Mouse (Mus musculus) liver, embryonic 12.5 days (tissue): ENCODE results near the gene Tex14. TPM values are rescaled to one million over a fixed set of nuclear protein-coding genes. Genes with fewer than 3 reads are reported as not detected.
A peak's percentile ranks its signal among the peaks of the same experiment; 100 is the strongest.

ENCODE experiments used
- ATAC-seq: fragments of 200-750 bp; cut with Nextera tagmentation; 2 replicates; pipeline ENCODE4 v1.8.0; 2017; ENCODE audit warnings: moderate number of reproducible peaks, mild to moderate bottlenecking, moderate library complexity
- H3K27ac ChIP-seq: fragments of 300-500 bp; sonication (generic); 2 replicates; pipeline ENCODE4 v1.5.1; 2016; ENCODE audit warnings: mild to moderate bottlenecking
- H3K27me3 ChIP-seq: fragments of 300-500 bp; sonication (generic); replicated peaks from 2 replicates; pipeline ENCODE4 v1.6.1; 2016; ENCODE audit warnings: mild to moderate bottlenecking, moderate library complexity
- H3K36me3 ChIP-seq: fragments of 300-500 bp; sonication (generic); 2 replicates; pipeline ENCODE4 v1.6.1; 2016; ENCODE audit warnings: mild to moderate bottlenecking, moderate library complexity
- H3K4me1 ChIP-seq: fragments of 300-500 bp; sonication (generic); 2 replicates; pipeline ENCODE4 v1.6.1; 2016
- H3K4me2 ChIP-seq: fragments of 300-500 bp; sonication (generic); 2 replicates; pipeline ENCODE4 v1.6.1; 2016; ENCODE audit warnings: mild to moderate bottlenecking, moderate library complexity
- H3K4me3 ChIP-seq: fragments of 300-500 bp; sonication (generic); 2 replicates; pipeline ENCODE4 v1.5.1; 2016; ENCODE audit warnings: mild to moderate bottlenecking, moderate library complexity
- H3K9ac ChIP-seq: fragments of 300-500 bp; sonication (generic); 2 replicates; pipeline ENCODE4 v1.6.1; 2016; ENCODE audit warnings: mild to moderate bottlenecking, moderate library complexity
- H3K9me3 ChIP-seq: fragments of 300-500 bp; sonication (generic); replicated peaks from 2 replicates; pipeline ENCODE4 v1.6.1; 2016; ENCODE audit warnings: mild to moderate bottlenecking, moderate library complexity
- WGBS: fragments of 180-500 bp; shearing (Covaris S2); methylation state at CpG from one replicate; pipeline ENCODE4 v1.1.7; 2016; ENCODE audit not compliant: insufficient replicate concordance; 5-methylcytosine and 5-hydroxymethylcytosine counted together
- polyA plus RNA-seq: library from polyadenylated mRNA; unstranded; fragments of >200 nt; fragmentation: Nextera tagmentation; extraction: Ambion mirVana; gene quantifications from 2 replicates; pipeline ENCODE4 v1.2.1, GENCODE M21; 2016

Tex14 gene
- polyA plus RNA-seq, 1 experiment from 2014 or later: not detected

GRCm38 (mm10) chr11:87592713-87593598 lies 188.1 kb downstream of the Tex14 start:
- Histone ChIP-seq H3K27ac (peak overlapping the region; percentile 88), H3K4me2 (peak overlapping the region; percentile 89), H3K9me3 (no peaks in the 10 kb centered on the region), H3K27me3 (no peaks in the 10 kb centered on the region), H3K4me1 (peaks cover 65% of the 10 kb centered on the region), H3K36me3 (peaks cover 25% of the 10 kb centered on the region), H3K4me3 (peak overlapping the region; percentile 76), H3K9ac (peak overlapping the region; percentile 79)
- no peak for ATAC-seq
- WGBS: 31% methylated on average over 13 of the region's 13 CpGs

GRCm38 (mm10) chr11:87595327-87595841 lies 190.5 kb downstream of the Tex14 start:
- Histone ChIP-seq H3K27me3 (no peaks in the 10 kb centered on the region), H3K4me1 (peaks cover 50% of the 10 kb centered on the region)
- peak; percentile 46 for ATAC-seq

GRCm38 (mm10) chr11:87595976-87596375 lies 191.1 kb downstream of the Tex14 start:
- ATAC-seq: no peak
- H3K9ac ChIP-seq: peak overlapping the region; percentile 77
- peaks cover 55% of the 10 kb centered on the region for H3K36me3 ChIP-seq
- H3K27ac ChIP-seq: peak overlapping the region; percentile 66
- H3K4me2 ChIP-seq: peak overlapping the region; percentile 97
- 49% methylated on average over 7 of the region's 7 CpGs for whole genome bisulfite sequencing
- peaks cover 46% of the 10 kb centered on the region for H3K4me1 ChIP-seq
- peak overlapping the region; percentile 64 for H3K4me3 ChIP-seq
- no peaks in the 10 kb centered on the region for H3K27me3 ChIP-seq
- H3K9me3 ChIP-seq: no peaks in the 10 kb centered on the region

More at GRCm38 (mm10) chr11:87595327-87595841, 190.5 kb downstream of the Tex14 start:
- Histone ChIP-seq H3K9ac (peak overlapping the region; percentile 77), H3K27ac (peak overlapping the region; percentile 66), H3K4me3 (peak overlapping the region; percentile 64), H3K36me3 (peaks cover 49% of the 10 kb centered on the region), H3K9me3 (no peaks in the 10 kb centered on the region), H3K4me2 (peak overlapping the region; percentile 97)
- 3% methylated on average over 36 of the region's 37 CpGs for WGBS

GRCm38 (mm10) chr11:87596492-87596891 lies 191.6 kb downstream of the Tex14 start:
- no peak overlapping the region for H3K27ac ChIP-seq
- WGBS: 72% methylated on average over 2 of the region's 2 CpGs
- peaks cover 61% of the 10 kb centered on the region for H3K36me3 ChIP-seq

GRCm38 (mm10) chr11:87597061-87597460 lies 192.2 kb downstream of the Tex14 start:
- no peak overlapping the region for H3K4me2 ChIP-seq
- no peaks in the 10 kb centered on the region for H3K9me3 ChIP-seq
- H3K27me3 ChIP-seq: no peaks in the 10 kb centered on the region
- H3K4me1 ChIP-seq: peaks cover 46% of the 10 kb centered on the region
- H3K9ac ChIP-seq: no peak overlapping the region
- H3K27ac ChIP-seq: no peak overlapping the region
- no peak overlapping the region for H3K4me3 ChIP-seq
- peaks cover 66% of the 10 kb centered on the region for H3K36me3 ChIP-seq
- no peak for ATAC-seq

More at GRCm38 (mm10) chr11:87596492-87596891, 191.6 kb downstream of the Tex14 start:
- no peak for ATAC-seq
- peak overlapping the region; percentile 97 for H3K4me2 ChIP-seq
- no peak overlapping the region for H3K4me3 ChIP-seq
- H3K27me3 ChIP-seq: no peaks in the 10 kb centered on the region
- peaks cover 46% of the 10 kb centered on the region for H3K4me1 ChIP-seq
- peak overlapping the region; percentile 77; the same call in 1 of the 2 replicates for H3K9ac ChIP-seq
- no peaks in the 10 kb centered on the region for H3K9me3 ChIP-seq

GRCm38 (mm10) chr11:87599395-87600089 lies 194.7 kb downstream of the Tex14 start:
- H3K27ac ChIP-seq: no peak overlapping the region
- no peak overlapping the region for H3K9ac ChIP-seq
- no peaks in the 10 kb centered on the region for H3K27me3 ChIP-seq
- no peak overlapping the region for H3K4me2 ChIP-seq
- no peaks in the 10 kb centered on the region for H3K9me3 ChIP-seq
- ATAC-seq: no peak
- peaks cover 83% of the 10 kb centered on the region for H3K36me3 ChIP-seq
- WGBS: 89% methylated on average over 13 of the region's 13 CpGs
- no peak overlapping the region for H3K4me3 ChIP-seq
- peaks cover 26% of the 10 kb centered on the region for H3K4me1 ChIP-seq

- Histone ChIP-seq H3K4me2 (no peak overlapping the region), H3K4me1 (peaks cover 17% of the 10 kb centered on the region), H3K4me3 (no peak overlapping the region), H3K9ac (no peak overlapping the region), H3K36me3 (peaks cover 91% of the 10 kb centered on the region), H3K27me3 (no peaks in the 10 kb centered on the region), H3K9me3 (no peaks in the 10 kb centered on the region), H3K27ac (no peak overlapping the region)
- WGBS: 85% methylated on average over 10 of the region's 10 CpGs
- ATAC-seq: no peak
These were observed 195.5 kb downstream of the Tex14 start for GRCm38 (mm10) chr11:87600322-87600853.

GRCm38 (mm10) chr11:87602234-87602633 lies 197.4 kb downstream of the Tex14 start:
- no peaks in the 10 kb centered on the region for H3K4me1 ChIP-seq
- no peak overlapping the region for H3K4me3 ChIP-seq
- H3K27ac ChIP-seq: no peak overlapping the region
- H3K27me3 ChIP-seq: no peaks in the 10 kb centered on the region
- 90% methylated on average over 9 of the region's 9 CpGs for WGBS
- H3K9ac ChIP-seq: no peak overlapping the region
- no peaks in the 10 kb centered on the region for H3K9me3 ChIP-seq
- H3K4me2 ChIP-seq: no peak overlapping the region
- no peak for ATAC-seq
- peaks cover 100% of the 10 kb centered on the region for H3K36me3 ChIP-seq

GRCm38 (mm10) chr11:87603571-87603970 lies 198.7 kb downstream of the Tex14 start:
- H3K27me3 ChIP-seq: no peaks in the 10 kb centered on the region
- no peaks in the 10 kb centered on the region for H3K4me1 ChIP-seq
- ATAC-seq: no peak

More at GRCm38 (mm10) chr11:87603571-87603970, 198.7 kb downstream of the Tex14 start:
- Histone ChIP-seq H3K27ac (no peak overlapping the region), H3K9ac (no peak overlapping the region), H3K9me3 (no peaks in the 10 kb centered on the region), H3K36me3 (peaks cover 99% of the 10 kb centered on the region), H3K4me3 (no peak overlapping the region), H3K4me2 (no peak overlapping the region)
- 87% methylated on average over 2 of the region's 2 CpGs for WGBS
